8 mouse cellular contexts compared by ENCODE assay signal in the genomic region with DNA sequence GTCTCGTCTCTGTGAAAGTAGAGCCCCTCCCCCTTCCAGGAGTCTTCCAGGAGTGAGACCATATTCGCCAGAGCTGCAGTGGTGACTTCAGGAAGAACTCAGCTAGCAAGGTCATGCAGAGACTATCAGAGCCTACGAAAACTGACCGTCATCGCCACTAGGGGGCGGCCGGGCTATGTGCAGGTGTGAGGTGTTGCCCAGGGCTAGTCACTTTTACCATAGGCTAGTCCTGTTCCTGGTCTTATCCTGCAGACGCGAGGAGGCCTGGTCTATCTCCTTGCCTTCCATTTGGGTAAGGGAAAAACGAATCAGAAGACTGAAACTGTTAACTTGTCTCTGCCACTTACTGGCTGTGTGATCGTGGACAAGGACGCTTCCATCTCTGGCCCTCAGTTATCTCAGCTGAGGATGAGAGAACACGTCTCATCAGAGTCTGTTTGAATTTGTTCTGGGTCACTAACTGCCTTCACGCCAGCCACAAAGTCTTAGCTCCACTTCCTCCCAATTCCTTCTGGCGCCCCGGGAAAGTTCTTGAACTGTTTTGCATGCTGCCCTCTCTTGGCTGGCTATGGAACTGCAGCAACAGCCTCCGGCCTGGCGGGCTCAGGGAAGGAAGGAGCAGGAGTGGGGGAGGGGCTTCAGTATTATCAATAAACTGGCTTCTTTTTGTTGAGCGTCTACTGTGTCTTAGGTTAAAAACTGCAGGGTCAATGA. TPM values are rescaled to one million over a fixed set of nuclear protein-coding genes. Genes with fewer than 3 reads are reported as not detected.
DNase-seq lines count a peak whose midpoint lies in the region; ATAC-seq lines count a peak whose summit lies in the region.

No protein-coding gene starts in this region.

- no peaks in the 10 kb centered on the region for H3K9me3 ChIP-seq in hindbrain, embryonic 11.5 days (ENCODE audit: control insufficient read depth, low read length)

- WGBS in hindbrain, embryonic 11.5 days, result 7% methylated on average over 19 of the region's 19 CpGs

- no peaks in the 10 kb centered on the region for H3K36me3 ChIP-seq in hindbrain, embryonic 11.5 days (ENCODE audit: control insufficient read depth, insufficient read depth, low read length)

- no peaks in the 10 kb centered on the region for H3K4me1 ChIP-seq in hindbrain, embryonic 11.5 days (replicated peaks; ENCODE audit: control insufficient read depth, insufficient read depth, low read length)

- H3K27ac ChIP-seq in hindbrain, embryonic 11.5 days (ENCODE audit: low read depth, low read length), result no peak overlapping the region

- H3K9ac ChIP-seq in hindbrain, embryonic 11.5 days (ENCODE audit: low read depth, low read length), result no peak overlapping the region

- ATAC-seq in frontal cortex, adult (ENCODE audit: low TSS enrichment), result peak; percentile 62; the same call in 1 of the 2 replicates
- ATAC-seq in hindbrain, embryonic 11.5 days (ENCODE audit: low FRiP score), result peak; percentile 66

- no peak overlapping the region for H3K4me3 ChIP-seq in hindbrain, embryonic 11.5 days (ENCODE audit: low read depth, low read length)

- no peak overlapping the region for H3K4me2 ChIP-seq in hindbrain, embryonic 11.5 days (replicated peaks; ENCODE audit: low read depth, low read length)

- 0 out of 2 replicates have a peak, but pooled peaks cover 2% of the 10 kb centered on the region for H3K27me3 ChIP-seq in hindbrain, embryonic 11.5 days (ENCODE audit: control insufficient read depth, insufficient read depth, low read length)

- DNase-seq in Muller cell, postnatal 12 days (ENCODE audit: inconsistent ontology term), result peak; percentile 77
- peak; percentile 66 for DNase-seq in cerebellum, adult 11 months
- peak; percentile 93 for DNase-seq in hindbrain, embryonic 11.5 days (ENCODE audit: low spot score)
- DNase-seq in layer of hippocampus, postnatal 14 days (ENCODE audit: low spot score in 2 of 2), result peak; percentile 64 to 77
- DNase-seq in lung, postnatal 14 days, result peak; percentile 89
- DNase-seq in right cerebral cortex, adult 2 months (ENCODE audit: low spot score in 2 of 2), result peak; percentile 81 to 85
- peak; percentile 45 for DNase-seq in urinary bladder, postnatal 10 days (ENCODE audit: low spot score)

RNA-seq across cellular contexts. Expression of a gene that starts 53.5 kb away (rescaled TPM):
- polyA plus RNA-seq in hindbrain, embryonic 11.5 days (2014; fragmentation: Nextera tagmentation; extraction: Ambion mirVana), result 0.21 and 0.28 TPM in 2 replicates
- total RNA-seq in layer of hippocampus, postnatal 14 days (2021), result not detected
